Mouse (Mus musculus) adrenal gland, adult 18-20 months (tissue): Measurements from ENCODE around the gene Pced1b. TPM values are rescaled to one million over a fixed set of nuclear protein-coding genes. Genes with fewer than 3 reads are reported as not detected.

ENCODE experiments used
- DNase-seq, 2 experiments: peaks; one replicate each; pipeline ENCODE4 v3.0.0; 2021 to 2022; ENCODE audit warnings: low spot score in 2 of 2
- total RNA-seq, 2 experiments: library from RNA; stranded (reverse); gene quantifications; 1 replicate in 1 of 2; 2 replicates in 1 of 2; pipeline ENCODE4 v1.2.3; 2021

Pced1b gene
- total RNA-seq, 2 experiments from 2014 or later = 15.9 to 17.9 TPM

DNA sequence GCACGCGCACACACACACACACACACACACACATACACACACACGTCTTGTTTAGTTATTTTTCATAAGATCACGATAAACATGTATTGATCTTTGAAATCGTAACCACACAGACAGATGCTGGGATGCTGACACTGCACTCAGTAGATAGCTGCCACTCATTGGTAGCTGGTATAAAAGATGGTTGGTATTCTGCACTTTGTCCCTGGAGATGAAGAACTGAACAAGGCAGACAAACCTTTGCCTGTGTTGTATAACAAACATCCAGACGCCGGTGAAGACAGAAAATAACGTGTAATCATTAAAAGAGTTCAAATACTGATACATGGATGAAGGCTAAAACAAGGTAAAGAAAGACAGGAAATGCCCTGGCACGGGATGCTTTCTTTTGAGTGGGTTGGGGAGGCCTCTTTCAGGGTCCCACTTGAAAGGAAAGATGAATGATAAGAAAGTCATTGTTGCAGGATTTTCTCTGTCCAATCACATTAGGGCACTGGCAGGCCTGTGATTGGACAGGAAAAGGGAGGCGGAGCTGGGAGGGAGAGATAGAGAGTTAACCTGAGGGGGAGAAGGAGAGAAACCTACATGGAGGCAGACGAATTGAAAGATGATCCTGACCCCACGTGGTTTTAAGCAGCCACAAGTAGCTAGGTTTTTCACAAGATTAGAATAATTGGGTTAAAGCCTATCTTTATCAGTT is 182.4 kb downstream of the Pced1b start:
- DNase-seq = no peak

DNA sequence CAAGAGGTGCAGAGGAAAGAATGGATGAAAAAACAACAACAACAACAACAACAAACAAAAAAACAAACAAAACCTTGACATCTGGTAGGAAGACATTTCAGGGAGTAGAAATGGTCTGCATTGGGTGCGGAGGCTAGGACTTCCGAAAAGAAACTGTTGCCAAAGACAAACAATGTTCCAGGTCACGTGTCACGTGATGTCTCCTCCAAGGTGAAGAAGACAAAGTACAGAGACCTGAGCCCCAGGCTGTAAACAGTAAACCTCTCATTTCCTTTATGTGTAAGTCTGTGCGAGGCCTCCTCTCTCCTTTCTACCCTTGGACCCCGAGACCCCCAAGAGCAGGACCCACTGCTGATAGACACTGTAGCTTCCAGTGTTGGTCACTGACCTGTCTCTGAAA is 184.6 kb downstream of the Pced1b start:
- no peak for DNase-seq

DNA sequence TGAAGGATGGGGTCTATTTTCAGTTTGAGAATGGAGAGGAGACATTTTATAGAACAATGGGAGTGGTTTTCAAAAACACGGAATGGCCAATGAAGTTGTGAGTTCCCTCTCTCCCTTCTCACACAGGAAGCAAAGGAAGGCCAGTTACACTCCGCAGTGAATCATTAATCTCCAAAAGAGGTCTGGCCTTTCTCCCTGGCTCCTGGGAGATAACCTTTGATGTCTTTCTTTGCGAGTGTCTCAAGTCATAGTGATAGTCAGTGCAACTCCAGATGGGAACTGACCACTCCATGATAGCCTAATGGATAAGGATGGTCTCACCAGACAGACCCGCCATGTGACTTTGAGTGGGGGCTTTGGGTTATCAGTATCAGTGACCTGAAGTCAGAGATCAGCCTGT is 185.3 kb downstream of the Pced1b start:
- DNase-seq = no peak

Other genes starting within 250 kb of the Pced1b start
- gene Slc38a4, start 191.2 kb upstream of the Pced1b start, total RNA-seq = 1 to 10 TPM; 2.5 to 3.9 TPM
- 1 to 10 TPM; 5.7 to 9.0 TPM for gene Amigo2, start 180 bp downstream of the Pced1b start, total RNA-seq